Mouse (Mus musculus) heart, adult 2 months (tissue): ENCODE data around the gene Stx11.

Source experiments
- CTCF ChIP-seq: fragments of 200-600 bp; IDR thresholded peaks from 2 replicates; pipeline ENCODE4 v1.8.1; 2022; ENCODE audit warnings: antibody characterized with exemption, mild to moderate bottlenecking, moderate library complexity
- POLR2A ChIP-seq: fragments of 200-500 bp; IDR thresholded peaks from 2 replicates; pipeline ENCODE4 v1.6.1; 2011; ENCODE audit warnings: mild to moderate bottlenecking, low read depth, low read length, control low read depth; ENCODE audit not compliant: insufficient read depth

DNA sequence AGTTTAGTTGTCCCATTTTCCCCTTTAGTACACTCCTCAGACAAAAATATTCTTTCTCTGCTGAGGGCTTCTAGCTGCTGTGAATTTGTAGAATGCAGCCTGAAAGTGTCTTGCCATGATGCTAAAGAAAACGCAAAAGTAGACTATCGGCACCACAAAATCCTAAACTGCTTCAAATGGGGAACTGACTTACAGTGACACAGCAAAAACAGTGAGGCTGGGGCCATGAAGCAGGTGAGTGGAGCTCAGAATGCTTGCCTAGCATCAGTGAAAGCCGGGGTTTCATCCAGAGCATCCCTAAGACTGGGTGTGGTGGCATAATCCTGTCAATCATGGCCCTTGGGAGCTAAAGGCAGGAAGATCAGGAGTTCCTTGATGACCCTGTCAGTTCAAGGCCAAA is 11.4 kb upstream of the Stx11 start:
- TF ChIP-seq POLR2A (no peak), CTCF (no peak)
